Mouse (Mus musculus) liver, embryonic 14.5 days (tissue): ENCODE data around the gene Sprn. TPM values are rescaled to one million over a fixed set of nuclear protein-coding genes. Genes with fewer than 3 reads are reported as not detected.
"Not testable (repeated sequence)": the region's sequence is repeated elsewhere in the genome, so short reads cannot be mapped to it uniquely, and the experiment has no call there.

Source experiments
- ATAC-seq: fragments of 200-750 bp; cut with Nextera tagmentation; 2 replicates; pipeline ENCODE4 v1.8.0; 2017; ENCODE audit warnings: moderate number of reproducible peaks, mild to moderate bottlenecking, moderate library complexity; ENCODE audit not compliant: insufficient read depth
- DNase-seq, 3 experiments: peaks; one replicate each; pipeline ENCODE4 v3.0.0-alpha.2; 2012 to 2013; ENCODE audit warnings: low read depth in 3 of 3, low spot score in 3 of 3
- H3K27ac ChIP-seq: fragments of 300-500 bp; sonication (generic); 2 replicates; pipeline ENCODE4 v1.5.1; 2014; ENCODE audit warnings: moderate library complexity, mild to moderate bottlenecking, control low read depth, inconsistent platforms
- H3K27me3 ChIP-seq: fragments of 300-500 bp; sonication (generic); 2 replicates; pipeline ENCODE4 v1.6.1; 2014; ENCODE audit warnings: mild to moderate bottlenecking, low read length, moderate library complexity; ENCODE audit not compliant: control insufficient read depth, insufficient read depth
- H3K36me3 ChIP-seq: fragments of 300-500 bp; sonication (generic); replicated peaks from 2 replicates; pipeline ENCODE4 v1.6.1; 2014; ENCODE audit warnings: low read depth; ENCODE audit not compliant: control insufficient read depth, insufficient read depth
- H3K4me1 ChIP-seq, 2 experiments: fragments of 200-500 bp in 1 of 2; fragments of 300-500 bp in 1 of 2; sonication (generic) in 1 of 2; replicated peaks; 2 replicates each; pipeline ENCODE4 v1.6.1; 2012 to 2014; ENCODE audit warnings: antibody characterized with exemption in 1 of 2, inconsistent platforms in 1 of 2, low read length in 1 of 2; ENCODE audit not compliant: control insufficient read depth in 2 of 2, insufficient read depth in 2 of 2
- H3K4me2 ChIP-seq: fragments of 300-500 bp; sonication (generic); 2 replicates; pipeline ENCODE4 v1.6.1; 2014; ENCODE audit warnings: low read depth, mild to moderate bottlenecking, control low read depth, moderate library complexity
- H3K4me3 ChIP-seq, 2 experiments: fragments of 200-500 bp in 1 of 2; fragments of 300-500 bp in 1 of 2; sonication (generic) in 1 of 2; 2 replicates each; pipeline ENCODE4 v1.5.1; 2012 to 2014; ENCODE audit warnings: low read depth in 2 of 2, low read length in 2 of 2, mild to moderate bottlenecking in 2 of 2, control low read depth in 1 of 2, inconsistent platforms in 1 of 2, moderate library complexity in 1 of 2; ENCODE audit not compliant: insufficient read depth in 1 of 2
- H3K9ac ChIP-seq: fragments of 300-500 bp; sonication (generic); replicated peaks from 2 replicates; pipeline ENCODE4 v1.6.1; 2014; ENCODE audit warnings: mild to moderate bottlenecking, control low read depth, moderate library complexity
- H3K9me3 ChIP-seq: fragments of 300-500 bp; sonication (generic); 2 replicates; pipeline ENCODE4 v1.6.1; 2016; ENCODE audit warnings: low read length, mixed read lengths; ENCODE audit not compliant: control insufficient read depth
- CTCF ChIP-seq: IDR thresholded peaks from 2 replicates; pipeline ENCODE4 v1.5.1; 2016; ENCODE audit warnings: antibody characterized with exemption, low read depth, control low read depth
- EP300 ChIP-seq: IDR thresholded peaks from 2 replicates; pipeline ENCODE4 v1.6.1; 2016; ENCODE audit warnings: antibody characterized with exemption, low read depth
- WGBS: fragments of 180-500 bp; shearing (Covaris S2); extraction: QIAGEN DNeasy Blood & Tissue Kit; methylation state at CpG from one replicate; pipeline ENCODE4 v1.1.7; 2014; ENCODE audit not compliant: insufficient replicate concordance; 5-methylcytosine and 5-hydroxymethylcytosine counted together
- polyA plus RNA-seq, 2 experiments: library from polyadenylated mRNA; depleted of rRNA in 1 of 2; stranded (reverse) in 1 of 2; unstranded in 1 of 2; fragments of >200 nt; fragmentation: Nextera tagmentation in 1 of 2; extraction: Ambion mirVana in 1 of 2; gene quantifications; 2 replicates each; pipeline versions ENCODE4 v1.2.1 to v1.2.3; 2012 to 2014

The Sprn gene
- polyA plus RNA-seq, 2 experiments: not detected

GRCm38 (mm10) chr7:140137135-140138020 lies 17.3 kb downstream of the Sprn start, which contains the start of gene Mtg1:
Gene Mtg1, plus strand, starts transcription at chr7:140137564.
- DNase-seq (peak; percentile 80 to 84 (median 81)), ATAC-seq (peak; percentile 97)
- Histone ChIP-seq H3K4me1 (peaks cover 0 to 6% of the 10 kb centered on the region in 2 experiments; a peak in 2 of 4 replicates), H3K4me3 (peak within 1 kb of the TSS; percentile 69 to 84), H3K9me3 (no peaks in the 10 kb centered on the region), H3K27ac (peak within 1 kb of the TSS; percentile 44), H3K9ac (peak within 1 kb of the TSS; percentile 77), H3K4me2 (peak within 1 kb of the TSS; percentile 81), H3K27me3 (no peaks in the 10 kb centered on the region), H3K36me3 (no peaks in the 10 kb centered on the region)
- TF ChIP-seq EP300 (no peak), CTCF (peak; percentile 28; the same call in 1 of the 2 replicates)
- WGBS: 2% methylated on average over 39 of the region's 39 CpGs

DNA sequence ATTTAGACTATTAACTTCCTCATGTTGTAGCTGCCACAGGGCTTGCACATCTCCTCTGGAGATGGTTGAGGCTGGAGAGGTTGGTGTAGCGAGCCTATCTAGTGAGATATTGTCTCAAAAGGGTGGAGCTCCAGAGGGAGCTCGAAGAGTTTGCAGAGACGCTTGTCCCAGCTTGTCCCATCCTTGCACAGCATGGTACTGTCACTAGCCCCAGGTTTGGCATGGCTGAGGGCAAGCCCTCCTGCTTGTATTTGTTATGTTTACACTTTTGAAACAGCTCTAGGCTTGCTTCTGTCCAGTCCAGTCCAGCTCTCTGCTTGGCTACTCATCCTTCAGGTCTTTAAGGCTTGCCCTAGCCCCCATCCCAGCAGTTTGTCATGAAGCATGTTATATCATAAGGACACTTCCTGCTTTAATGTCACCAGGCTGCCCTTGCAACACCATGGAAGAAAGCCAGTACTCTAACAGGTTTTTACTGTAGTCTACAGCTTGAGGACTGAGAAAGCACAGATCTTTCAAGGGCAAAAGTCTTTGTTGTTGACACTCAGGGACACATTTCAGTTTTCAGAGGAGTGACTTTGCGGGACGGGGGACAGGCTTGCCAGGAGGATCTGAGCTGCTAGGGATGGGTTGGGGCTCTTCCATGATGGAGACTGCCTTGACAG lies 19.4 kb downstream of the Sprn start:
- TF ChIP-seq EP300 (no peak), CTCF (no peak)
- 60% methylated on average over 5 of the region's 5 CpGs for WGBS
- Histone ChIP-seq H3K36me3 (no peaks in the 10 kb centered on the region), H3K4me2 (no peak overlapping the region), H3K9me3 (no peaks in the 10 kb centered on the region), H3K27ac (no peak overlapping the region), H3K9ac (no peak overlapping the region), H3K27me3 (no peaks in the 10 kb centered on the region), H3K4me3 (no peak overlapping the region), H3K4me1 (peaks cover 0 to 6% of the 10 kb centered on the region in 2 experiments; a peak in 2 of 4 replicates)
- no peak for ATAC-seq
- DNase-seq: no peak

DNA sequence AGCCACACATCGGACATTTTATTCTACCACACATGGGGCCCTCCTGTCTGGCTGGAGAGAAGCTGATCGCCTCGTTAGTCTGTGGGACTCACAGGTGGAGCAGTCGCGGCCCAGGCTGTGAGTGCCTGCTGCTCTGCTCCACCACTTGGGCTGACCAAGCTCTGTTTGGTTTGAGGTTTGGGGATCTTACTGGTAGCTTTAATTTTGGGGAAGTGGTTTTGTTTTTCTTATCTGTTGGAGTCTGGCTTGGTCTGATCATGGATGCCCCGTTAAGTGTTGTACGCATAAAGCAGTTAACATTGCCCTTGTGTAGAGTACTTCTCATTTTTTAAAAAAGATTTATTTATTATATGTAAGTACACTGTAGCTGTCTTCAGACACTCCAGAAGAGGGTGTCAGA lies 20.6 kb downstream of the Sprn start:
- not testable (repeated sequence) for H3K36me3 ChIP-seq, H3K4me3 ChIP-seq, ATAC-seq, H3K4me2 ChIP-seq, H3K9ac ChIP-seq, H3K9me3 ChIP-seq, H3K4me1 ChIP-seq, H3K27me3 ChIP-seq, H3K27ac ChIP-seq, DNase-seq
- 23% methylated on average over 5 of the region's 7 CpGs for WGBS

- H3K27me3 ChIP-seq, H3K36me3 ChIP-seq, DNase-seq, H3K4me2 ChIP-seq, H3K9me3 ChIP-seq, H3K4me3 ChIP-seq, H3K27ac ChIP-seq, H3K4me1 ChIP-seq, H3K9ac ChIP-seq, ATAC-seq: not testable (repeated sequence)
- WGBS: 57% methylated on average over 7 of the region's 7 CpGs
Observed at GRCm38 (mm10) chr7:140132184-140132583, 22.5 kb downstream of the Sprn start.

DNA sequence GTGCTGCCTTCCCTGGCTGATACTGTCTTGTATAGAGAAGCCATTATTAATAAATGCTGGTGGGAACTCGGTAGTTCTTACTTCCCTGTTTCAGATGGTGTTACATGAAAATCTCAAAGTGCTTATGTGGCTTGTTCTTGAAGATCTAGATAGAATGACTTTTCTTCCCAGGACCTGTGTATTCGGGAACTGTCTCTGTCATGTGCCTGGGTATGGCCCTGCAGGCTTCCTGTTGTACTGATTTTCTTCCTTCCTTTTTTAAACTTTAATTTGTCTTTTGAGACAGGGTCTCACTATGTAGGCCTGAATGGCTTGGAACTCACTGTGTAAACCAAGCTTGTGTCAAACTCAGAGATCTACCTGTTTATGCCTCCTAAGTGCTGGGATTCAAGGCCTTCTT lies 26.8 kb downstream of the Sprn start:
- TF ChIP-seq CTCF: no peak
- TF ChIP-seq EP300: no peak
- WGBS: 26% methylated on average over 2 of the region's 2 CpGs

More for the DNA sequence above, 26.8 kb downstream of the Sprn start:
- DNase-seq (no peak), ATAC-seq (no peak)
- no peaks in the 10 kb centered on the region for H3K36me3 ChIP-seq
- no peak overlapping the region for H3K4me2 ChIP-seq
- no peak overlapping the region for H3K4me3 ChIP-seq
- H3K27ac ChIP-seq: no peak overlapping the region
- no peaks in the 10 kb centered on the region for H3K27me3 ChIP-seq
- H3K4me1 ChIP-seq: peaks cover 5 to 17% of the 10 kb centered on the region in 2 experiments; a peak in 3 of 4 replicates
- no peaks in the 10 kb centered on the region for H3K9me3 ChIP-seq
- no peak overlapping the region for H3K9ac ChIP-seq
